Mouse (Mus musculus) E14TG2a.4 (cell line): ENCODE results near the gene St3gal4.

Experiments used
- H3K27me3 ChIP-seq: 2 replicates; pipeline ENCODE4 v1.6.1; 2014; ENCODE audit warnings: low read length, control low read depth; ENCODE audit not compliant: insufficient read depth
- H3K36me3 ChIP-seq: 2 replicates; pipeline ENCODE4 v1.6.1; 2014; ENCODE audit warnings: low read length, control low read depth; ENCODE audit not compliant: insufficient read depth
- H3K4me1 ChIP-seq: replicated peaks from 2 replicates; pipeline ENCODE4 v1.6.1; 2014; ENCODE audit warnings: low read depth, low read length, control low read depth
- H3K4me3 ChIP-seq: replicated peaks from 2 replicates; pipeline ENCODE4 v1.5.1; 2014; ENCODE audit warnings: mild to moderate bottlenecking, low read length
- H3K9me3 ChIP-seq: 2 replicates; pipeline ENCODE4 v1.6.1; 2014; ENCODE audit warnings: low read length, control low read depth
- CTCF ChIP-seq: conservative IDR thresholded peaks from 2 replicates; pipeline ENCODE4 v1.5.1; 2014; ENCODE audit warnings: low read length
- NANOG ChIP-seq: IDR thresholded peaks from 2 replicates; pipeline ENCODE4 v1.6.1; 2014; ENCODE audit warnings: borderline replicate concordance, low read length, mixed read lengths
- POU5F1 ChIP-seq: IDR thresholded peaks from 2 replicates; pipeline ENCODE4 v1.6.1; 2014; ENCODE audit warnings: low read length, borderline replicate concordance

St3gal4 gene

GRCm38 (mm10) chr9:35119168-35119567 lies at the start of gene St3gal4:
St3gal4 (minus strand) TSS chr9:35119268.
- H3K9me3 ChIP-seq = peaks cover 9% of the 10 kb centered on the region
- peaks cover 23% of the 10 kb centered on the region for H3K27me3 ChIP-seq
- no peak within 1 kb of the TSS for H3K4me3 ChIP-seq
- TF ChIP-seq POU5F1 = no peak
- TF ChIP-seq NANOG = no peak
- no peak for TF ChIP-seq CTCF
- H3K4me1 ChIP-seq = peaks cover 32% of the 10 kb centered on the region
- peaks cover 31% of the 10 kb centered on the region for H3K36me3 ChIP-seq

DNA sequence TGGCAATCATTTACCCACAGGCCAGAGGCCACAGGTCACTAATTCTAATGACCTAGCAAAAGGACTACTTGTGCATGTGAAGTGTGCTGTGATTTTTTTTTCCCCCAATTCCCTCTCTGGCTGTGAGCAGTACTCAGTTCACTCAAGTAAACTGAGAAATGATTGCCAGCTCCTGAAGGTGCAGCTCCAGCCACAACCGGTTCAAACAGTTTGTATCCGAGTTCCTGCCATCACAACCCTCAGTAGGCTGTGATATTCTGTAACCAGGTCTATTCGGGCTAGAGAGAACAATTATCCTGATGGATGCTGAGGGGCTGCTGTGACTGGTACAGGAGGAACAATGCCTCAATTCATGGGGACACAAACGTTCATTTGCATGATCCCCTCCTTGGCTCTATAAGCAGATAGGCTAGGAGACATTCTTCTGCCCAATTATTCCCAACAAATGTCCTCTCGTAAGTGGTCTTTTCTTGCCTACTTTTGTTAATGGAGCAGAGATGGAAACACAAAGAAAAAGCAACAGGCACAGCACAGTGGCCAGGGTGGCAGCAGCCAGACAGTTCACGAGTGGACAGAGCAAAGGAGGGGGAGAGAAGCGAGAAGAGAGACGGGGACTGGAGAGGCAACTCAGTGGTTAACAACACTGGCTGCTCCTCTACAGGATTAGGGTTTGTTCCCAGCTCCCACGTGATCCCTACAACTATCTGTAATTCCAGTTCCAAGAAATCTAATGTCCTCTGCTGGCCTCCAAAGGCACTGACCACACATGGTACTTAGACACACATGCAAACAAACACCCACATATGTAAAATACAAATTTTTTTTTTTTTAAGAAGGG lies 47.9 kb upstream of the St3gal4 start:
- Histone ChIP-seq H3K36me3 (peaks cover 80% of the 10 kb centered on the region), H3K9me3 (no peaks in the 10 kb centered on the region), H3K27me3 (no peaks in the 10 kb centered on the region), H3K4me1 (peaks cover 21% of the 10 kb centered on the region), H3K4me3 (no peak overlapping the region)
- TF ChIP-seq NANOG (no peak), POU5F1 (no peak), CTCF (no peak)

DNA sequence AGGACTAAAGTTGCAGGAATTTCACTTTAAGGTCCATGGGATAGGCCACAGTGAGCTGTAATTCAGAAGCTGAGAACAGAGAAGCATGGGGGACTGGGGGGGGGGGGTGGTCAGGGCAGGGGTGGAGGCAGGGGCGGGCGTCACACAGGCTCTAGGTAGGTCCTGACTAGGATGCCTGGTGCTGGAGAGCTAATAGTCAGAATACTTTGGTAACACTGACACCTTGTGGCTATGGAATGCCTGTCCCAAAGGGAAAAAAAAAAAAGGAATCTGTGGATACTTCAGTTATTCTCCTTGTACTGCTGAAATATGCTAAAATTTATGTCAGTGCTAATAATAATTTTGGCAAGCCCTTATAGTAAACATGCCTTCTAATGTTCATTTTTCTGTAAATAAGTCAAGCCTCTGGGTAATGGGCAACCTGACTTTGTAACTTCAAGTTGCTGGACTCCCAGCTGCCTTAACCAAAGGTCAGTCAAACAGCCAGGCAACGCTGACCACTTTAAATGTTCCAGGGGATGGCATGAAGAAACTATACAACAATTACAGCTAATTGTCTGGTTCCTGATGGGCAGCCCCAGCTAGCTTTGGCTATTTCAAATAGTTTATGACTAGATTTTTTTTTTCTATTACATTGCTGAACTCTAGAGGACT lies 47.2 kb upstream of the St3gal4 start:
- H3K36me3 ChIP-seq = peaks cover 87% of the 10 kb centered on the region
- TF ChIP-seq CTCF (peak; percentile 40), POU5F1 (no peak), NANOG (no peak)
- H3K9me3 ChIP-seq = no peaks in the 10 kb centered on the region
- peaks cover 17% of the 10 kb centered on the region for H3K4me1 ChIP-seq
- H3K27me3 ChIP-seq = no peaks in the 10 kb centered on the region
- no peak overlapping the region for H3K4me3 ChIP-seq

DNA sequence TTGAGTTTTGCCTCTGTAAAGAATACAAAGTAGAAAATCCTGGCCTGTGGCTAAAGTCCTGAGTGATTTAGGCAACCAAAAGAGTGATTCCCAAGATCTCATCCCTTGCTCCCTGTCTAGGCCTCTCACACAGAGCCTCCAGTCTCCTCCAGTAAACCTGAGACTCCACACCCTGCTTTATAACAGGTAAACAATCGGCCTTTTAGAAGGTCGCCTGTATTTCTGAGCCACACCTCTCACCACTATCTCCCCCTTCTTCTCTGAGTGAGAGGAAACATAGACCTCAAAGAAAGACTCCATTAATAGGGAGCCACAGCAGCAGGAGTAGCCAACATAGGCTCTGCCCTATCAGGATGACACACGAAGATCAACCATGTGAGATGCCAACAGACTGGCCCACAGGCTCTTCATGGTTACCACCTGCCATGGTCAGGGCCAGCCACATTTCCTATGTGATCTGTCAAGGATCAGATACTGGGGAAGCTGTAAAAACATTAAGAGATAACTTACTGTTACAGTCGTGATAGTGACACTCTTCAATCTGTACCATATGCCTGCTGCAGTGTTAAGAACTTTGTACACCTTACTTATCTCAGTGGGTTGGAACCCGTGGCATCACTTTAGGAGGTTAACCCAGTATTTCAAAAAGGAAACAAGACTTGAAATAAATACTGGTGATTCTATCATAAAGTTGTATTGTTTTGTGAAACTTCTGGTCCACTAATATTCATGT lies 45.2 kb upstream of the St3gal4 start:
- Histone ChIP-seq H3K4me1 (peaks cover 17% of the 10 kb centered on the region), H3K27me3 (no peaks in the 10 kb centered on the region), H3K9me3 (no peaks in the 10 kb centered on the region), H3K36me3 (peaks cover 82% of the 10 kb centered on the region), H3K4me3 (no peak overlapping the region)
- TF ChIP-seq NANOG (no peak), POU5F1 (no peak), CTCF (no peak)

GRCm38 (mm10) chr9:35163011-35163690 lies 44.1 kb upstream of the St3gal4 start:
- TF ChIP-seq NANOG (no peak), CTCF (no peak), POU5F1 (no peak)

DNA sequence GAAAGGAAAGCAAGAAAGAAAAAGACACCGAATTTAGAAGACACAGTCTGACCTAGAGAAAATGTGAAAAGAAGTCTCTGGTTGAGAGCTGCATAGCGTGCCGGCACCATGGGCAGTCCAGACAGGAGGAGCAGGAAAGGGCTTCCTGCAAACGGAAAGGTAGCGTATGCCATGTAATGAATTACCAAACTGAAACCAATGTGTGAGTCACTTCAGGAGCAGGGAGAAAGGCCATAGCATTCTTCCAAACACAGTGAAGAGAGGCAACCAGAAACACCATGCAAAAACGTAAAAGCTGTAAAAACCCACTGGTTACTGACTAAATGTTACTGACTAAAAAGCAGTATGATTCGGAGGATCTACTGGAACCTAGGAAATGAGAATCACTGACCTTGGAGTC lies 42.7 kb upstream of the St3gal4 start:
- TF ChIP-seq NANOG = no peak
- TF ChIP-seq CTCF = no peak
- TF ChIP-seq POU5F1 = no peak
- Histone ChIP-seq H3K4me1 (peaks cover 15% of the 10 kb centered on the region; the same call in 1 of the 2 replicates), H3K27me3 (no peaks in the 10 kb centered on the region)

More at GRCm38 (mm10) chr9:35163011-35163690, 44.1 kb upstream of the St3gal4 start:
- H3K36me3 ChIP-seq = peaks cover 73% of the 10 kb centered on the region
- no peaks in the 10 kb centered on the region for H3K9me3 ChIP-seq
- H3K4me1 ChIP-seq = peaks cover 17% of the 10 kb centered on the region
- no peaks in the 10 kb centered on the region for H3K27me3 ChIP-seq
- H3K4me3 ChIP-seq = no peak overlapping the region

DNA sequence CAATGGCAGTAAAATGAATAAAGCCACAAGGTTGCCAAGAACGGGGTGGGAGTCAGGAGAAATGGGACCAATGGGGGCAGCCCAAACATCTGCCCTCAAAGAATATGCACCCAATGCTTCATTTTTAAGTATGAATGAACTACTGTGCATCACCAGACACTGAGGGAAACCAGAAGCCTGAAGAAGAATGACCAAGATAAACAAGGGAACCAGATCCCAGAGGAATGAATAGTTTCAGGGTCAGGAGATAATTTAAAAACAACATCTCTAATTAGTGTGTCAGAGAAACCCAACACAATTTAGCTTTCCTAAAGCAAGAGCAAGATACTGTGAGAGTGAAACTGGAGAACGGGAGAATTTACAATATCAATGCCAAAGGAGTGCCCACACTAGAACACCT lies 41.6 kb upstream of the St3gal4 start:
- Histone ChIP-seq H3K9me3 (no peaks in the 10 kb centered on the region), H3K36me3 (peaks cover 79% of the 10 kb centered on the region), H3K27me3 (no peaks in the 10 kb centered on the region), H3K4me3 (no peak overlapping the region), H3K4me1 (peaks cover 15% of the 10 kb centered on the region; the same call in 1 of the 2 replicates)
- TF ChIP-seq CTCF (no peak), NANOG (no peak), POU5F1 (no peak)

More for the DNA sequence above, 42.7 kb upstream of the St3gal4 start:
- H3K9me3 ChIP-seq = no peaks in the 10 kb centered on the region
- H3K36me3 ChIP-seq = peaks cover 74% of the 10 kb centered on the region
- no peak overlapping the region for H3K4me3 ChIP-seq

DNA sequence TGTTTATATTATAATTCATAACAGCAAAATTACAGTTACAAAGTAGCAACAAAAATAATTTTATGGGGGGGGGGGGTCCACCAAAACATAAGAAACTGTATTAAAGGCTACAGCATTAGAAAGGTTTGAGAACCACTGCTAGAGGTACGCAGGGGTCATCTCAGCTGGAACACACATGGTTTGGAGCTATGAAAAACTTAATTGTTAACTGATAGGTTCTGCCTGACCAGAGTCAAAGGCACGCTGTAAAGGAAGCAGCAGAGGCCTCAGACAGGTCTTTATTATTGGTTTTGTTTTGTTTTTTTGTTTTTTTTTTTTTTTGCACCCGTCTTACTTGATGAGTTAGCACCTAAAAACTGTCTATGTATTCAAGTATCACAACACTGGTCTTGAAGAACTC lies 39.4 kb upstream of the St3gal4 start:
- Histone ChIP-seq H3K9me3 (no peaks in the 10 kb centered on the region), H3K36me3 (peaks cover 68% of the 10 kb centered on the region), H3K4me3 (no peak overlapping the region), H3K4me1 (peaks cover 11% of the 10 kb centered on the region; the same call in 1 of the 2 replicates), H3K27me3 (no peaks in the 10 kb centered on the region)
- no peak for TF ChIP-seq NANOG
- TF ChIP-seq CTCF = no peak
- no peak for TF ChIP-seq POU5F1
